ENCODE assay signal across 8 mouse cellular contexts in the genomic region with DNA sequence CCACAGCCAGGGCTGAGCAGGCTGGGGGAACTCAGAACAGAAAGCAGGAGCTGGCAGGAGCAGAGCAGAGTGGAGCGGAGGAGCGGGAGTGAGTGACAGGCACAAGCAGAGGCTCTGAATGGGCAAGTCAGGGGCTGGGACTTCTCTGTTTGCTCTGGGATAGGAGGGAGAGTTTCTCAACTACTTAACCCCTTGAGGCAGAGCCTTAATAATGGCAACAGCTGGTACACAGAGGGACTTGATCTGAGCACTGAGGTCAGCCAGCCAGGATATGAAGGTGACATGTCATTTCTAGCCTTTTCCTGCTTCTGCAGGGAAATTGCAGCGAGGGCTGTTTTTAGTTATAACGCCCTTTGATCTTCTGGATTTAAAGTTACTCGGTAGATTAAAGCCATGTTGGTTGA.
DNase-seq lines count a peak whose midpoint lies in the region; ATAC-seq and TF ChIP-seq lines count a peak whose summit lies in the region.

No protein-coding gene starts in this region.

- H3K4me1 ChIP-seq in liver, embryonic 11.5 days (replicated peaks; ENCODE audit: control insufficient read depth, insufficient read depth, low read length), result peaks cover 26% of the 10 kb centered on the region
- peaks cover 6% of the 10 kb centered on the region; the same call in 1 of the 2 replicates for H3K4me1 ChIP-seq in midbrain, postnatal 0 days (ENCODE audit: insufficient read depth, low read length)

- no peak overlapping the region for H3K4me3 ChIP-seq in liver, embryonic 11.5 days (ENCODE audit: low read depth, low read length)
- H3K4me3 ChIP-seq in midbrain, postnatal 0 days (ENCODE audit: low read depth, low read length), result no peak overlapping the region

- no peaks in the 10 kb centered on the region for H3K27me3 ChIP-seq in liver, embryonic 11.5 days (replicated peaks; ENCODE audit: control insufficient read depth, insufficient read depth, low read length)
- H3K27me3 ChIP-seq in midbrain, postnatal 0 days (ENCODE audit: insufficient read depth, low read length), result no peaks in the 10 kb centered on the region

- H3K9ac ChIP-seq in liver, embryonic 11.5 days (ENCODE audit: low read depth, low read length), result no peak overlapping the region
- H3K9ac ChIP-seq in midbrain, postnatal 0 days (replicated peaks; ENCODE audit: low read length, poor library complexity, severe bottlenecking), result no peak overlapping the region

- WGBS in liver, embryonic 11.5 days, result 20% methylated on average over 5 of the region's 5 CpGs
- WGBS in midbrain, postnatal 0 days, result 34% methylated on average over 5 of the region's 5 CpGs

- H3K9me3 ChIP-seq in liver, embryonic 11.5 days (ENCODE audit: control insufficient read depth, low read length), result no peaks in the 10 kb centered on the region
- H3K9me3 ChIP-seq in midbrain, postnatal 0 days (ENCODE audit: low read length), result no peaks in the 10 kb centered on the region

- peak; percentile 54 for DNase-seq in adrenal gland, adult 2 months
- DNase-seq in adrenal gland, adult 18-20 months (ENCODE audit: low spot score in 2 of 2), result no peak
- DNase-seq in embryo, embryonic 11.5 days (ENCODE audit: low read depth, low spot score), result peak; percentile 60
- peak; percentile 98 for DNase-seq in heart, adult 11 months
- peak; percentile 49 for DNase-seq in induced T-regulatory cell, adult 2 months (ENCODE audit: low read depth)
- peak; percentile 56 for DNase-seq in liver, embryonic 11.5 days (ENCODE audit: low spot score)
- peak; percentile 67 for DNase-seq in midbrain, postnatal 0 days (ENCODE audit: low spot score)
- DNase-seq in right cerebral cortex, postnatal 25 days, result no peak

- no peak for TF ChIP-seq CTCF in midbrain, postnatal 0 days (IDR thresholded peaks at IDR 0.05)

- ATAC-seq in liver, embryonic 11.5 days (replicated peaks; ENCODE audit: low FRiP score), result peak; percentile 84
- ATAC-seq in midbrain, postnatal 0 days (ENCODE audit: low FRiP score), result peak; percentile 76; the same call in 1 of the 2 replicates

- H3K36me3 ChIP-seq in liver, embryonic 11.5 days (ENCODE audit: control insufficient read depth, insufficient read depth, low read length), result no peaks in the 10 kb centered on the region
- H3K36me3 ChIP-seq in midbrain, postnatal 0 days (ENCODE audit: insufficient read depth, low read length), result no peaks in the 10 kb centered on the region

- H3K27ac ChIP-seq in liver, embryonic 11.5 days (ENCODE audit: low read depth, low read length), result 0 out of 2 replicates have a peak overlapping the region, but pooled peaks have one; percentile 2
- H3K27ac ChIP-seq in midbrain, postnatal 0 days (ENCODE audit: low read depth, low read length), result no peak overlapping the region

- H3K4me2 ChIP-seq in liver, embryonic 11.5 days, result peak overlapping the region; percentile 50
- 0 out of 2 replicates have a peak overlapping the region, but pooled peaks have one; percentile 1 for H3K4me2 ChIP-seq in midbrain, postnatal 0 days (ENCODE audit: low read depth, low read length, poor library complexity, severe bottlenecking)

Comparison
In these comparisons a context has a peak if more than half of its experiments do, and no peak if none do; other contexts are left out.
1. DNase-seq: peak in adrenal gland, adult 2 months (single experiment), embryo, embryonic 11.5 days (single experiment), heart, adult 11 months (single experiment), induced T-regulatory cell, adult 2 months (single experiment), liver, embryonic 11.5 days (single experiment) and midbrain, postnatal 0 days (single experiment); none in adrenal gland, adult 18-20 months (0 of 2) and right cerebral cortex, postnatal 25 days (single experiment).